Mouse (Mus musculus) liver, adult 10 weeks (tissue): ENCODE results near the gene Cfap65. TPM values are rescaled to one million over a fixed set of nuclear protein-coding genes. Genes with fewer than 3 reads are reported as not detected.

Experiments used
- polyA plus RNA-seq: library from polyadenylated mRNA; stranded (reverse); fragments of 350-450 nt; fragmentation: Illumina TruSeq; extraction: RNeasy Lipid Tissue Mini Kit (QIAGEN cat#74804); gene quantifications from one replicate; pipeline ENCODE4 v1.2.3, GENCODE M21; 2014; ENCODE audit warnings: low read depth, low replicate concordance

Gene Cfap65
- not detected for polyA plus RNA-seq

DNA sequence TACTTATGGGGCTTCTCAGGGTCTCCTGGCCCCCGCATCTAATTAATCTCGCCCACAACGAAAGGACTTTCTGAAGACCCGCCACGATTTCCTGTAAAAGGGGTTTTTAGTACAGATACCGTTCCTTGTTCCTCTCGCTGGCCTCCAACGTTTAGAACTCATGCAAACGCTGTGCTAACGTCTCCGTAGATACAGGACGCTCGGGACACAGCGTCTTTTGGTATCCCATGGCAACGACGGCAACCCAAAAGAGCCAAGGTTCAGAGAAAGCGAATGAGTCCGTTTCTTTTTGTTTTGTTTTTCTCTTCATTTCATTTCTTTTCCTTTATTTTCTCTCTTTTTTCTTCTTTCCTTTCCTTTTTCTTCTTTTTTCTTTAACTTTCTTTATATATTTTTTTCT lies at the start of gene Cfap65:
Cfap65 (minus strand) TSS at position 198 of the 400 bp plus-strand sequence.

DNA sequence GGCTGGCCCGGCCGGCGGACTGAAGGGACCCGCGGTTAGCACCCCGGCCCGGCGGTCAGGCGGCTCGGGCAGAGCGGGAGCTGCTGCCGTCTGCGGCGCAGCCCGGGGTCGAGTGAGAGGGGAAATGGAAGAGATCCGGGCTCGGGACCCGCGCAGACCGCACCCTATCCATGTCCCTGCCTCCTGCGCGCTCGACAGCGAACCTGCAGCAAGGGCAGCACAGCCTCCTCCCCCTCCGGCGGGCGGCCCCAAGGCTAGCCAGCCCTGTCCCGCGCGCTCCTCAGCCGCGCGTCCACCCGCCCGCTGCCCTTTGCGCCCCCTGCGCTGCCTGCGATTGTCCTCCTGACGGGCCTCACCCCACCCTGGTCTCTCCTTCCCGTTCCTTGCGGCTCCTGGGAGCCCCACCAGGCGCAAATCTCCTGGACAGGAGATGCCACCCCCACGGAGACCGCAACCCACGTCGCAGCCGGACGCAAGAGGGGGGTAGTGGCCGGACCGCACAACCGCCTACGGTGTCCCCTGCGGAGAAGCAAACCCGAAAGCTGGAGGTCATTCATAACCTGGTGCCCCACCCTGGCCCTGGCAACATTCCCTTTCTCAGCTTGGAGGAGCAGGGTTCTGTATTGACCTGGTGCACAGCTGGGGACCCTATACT lies 16.3 kb upstream of the Cfap65 start, which contains the start of gene Ihh:
Ihh (minus strand) TSS at position 117 of the 655 bp plus-strand sequence.

DNA sequence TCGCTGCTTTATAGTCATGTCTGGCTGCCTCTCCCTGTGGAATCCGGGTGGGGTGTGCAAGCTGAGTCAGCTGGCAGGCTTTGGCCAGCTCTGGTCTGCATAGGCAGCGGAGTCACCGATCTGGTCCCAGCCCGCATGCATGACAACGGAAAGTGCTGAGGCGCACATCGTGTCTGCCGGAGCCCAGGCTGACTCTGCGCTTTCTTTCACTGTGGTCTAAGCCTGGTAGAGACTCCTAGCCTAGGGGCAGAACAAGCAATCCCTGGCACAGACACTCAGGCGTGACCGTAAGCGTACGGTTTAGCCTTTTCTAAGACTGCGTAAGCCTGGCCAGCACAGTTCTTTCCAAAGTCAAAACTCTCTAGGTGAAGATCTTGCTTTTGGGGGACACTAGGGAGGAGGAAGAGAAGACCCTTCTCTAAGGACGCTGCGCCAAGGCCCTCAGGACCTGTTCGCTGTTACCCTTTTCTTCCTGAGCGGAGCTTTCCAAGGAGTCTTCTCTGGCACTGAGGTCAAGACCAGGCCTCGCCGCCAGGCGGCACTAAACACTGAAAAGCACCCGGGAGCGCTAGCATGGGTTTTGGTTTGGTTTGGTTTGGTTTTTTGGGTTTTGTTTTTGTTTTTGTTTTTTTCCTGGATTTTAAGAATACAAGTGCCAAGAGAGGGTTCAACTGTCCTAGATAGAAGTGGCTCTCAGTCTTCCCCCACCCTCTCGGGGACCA lies 42.1 kb downstream of the Cfap65 start, which contains the start of gene Cryba2:
Cryba2 (minus strand) TSS at position 10 of the 722 bp plus-strand sequence.

GRCm38 (mm10) chr1:74885369-74886042 lies 49.9 kb downstream of the Cfap65 start, which contains the start of gene Fev:
Gene Fev, minus strand, starts transcription at chr1:74885419.

DNA sequence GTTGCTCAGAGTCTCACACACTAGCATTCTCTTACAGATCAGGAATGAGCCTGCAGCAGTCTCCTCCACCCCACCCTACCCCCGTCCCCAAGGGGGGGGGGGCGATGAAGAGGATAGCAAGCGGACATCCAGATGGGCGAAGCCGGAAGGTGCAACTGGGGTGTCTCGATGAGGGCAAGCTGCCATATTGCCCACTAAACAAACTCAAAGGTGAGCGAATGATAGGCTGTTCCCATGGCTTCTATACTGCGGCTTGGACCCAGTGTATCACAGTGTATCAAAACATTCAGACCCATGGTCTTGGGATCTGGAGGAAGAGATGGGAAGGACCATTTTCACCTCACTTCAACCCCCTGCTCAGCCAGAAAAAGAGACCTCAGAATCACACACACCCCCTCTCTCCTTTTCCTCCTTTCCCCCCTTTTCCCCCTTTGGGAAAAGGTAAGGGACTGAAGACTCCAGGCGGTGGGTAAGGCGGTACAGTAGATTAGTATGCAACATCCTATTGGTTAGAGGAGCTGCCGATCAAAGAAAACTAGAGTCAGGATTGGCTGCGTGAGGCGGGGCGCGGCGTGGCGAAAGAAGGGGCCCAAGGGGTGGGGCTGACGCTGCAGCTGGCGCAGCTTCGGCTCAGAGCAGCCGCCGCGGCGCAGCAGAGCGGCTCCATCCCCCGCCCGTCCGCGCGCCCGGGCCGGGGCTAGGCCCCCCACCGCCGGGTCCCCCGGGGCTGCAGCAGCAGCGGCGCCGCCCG lies 80.9 kb downstream of the Cfap65 start, which contains the start of gene Cdk5r2:
Cdk5r2 (plus strand) TSS at position 629 of the 751 bp plus-strand sequence.

Other genes starting within 250 kb of the Cfap65 start
- 209 TPM for gene Cyp27a1, start 222.0 kb downstream of the Cfap65 start, polyA plus RNA-seq
- not detected for gene Prkag3, start 186.4 kb downstream of the Cfap65 start, polyA plus RNA-seq
- gene Wnt6, start 163.7 kb downstream of the Cfap65 start, polyA plus RNA-seq = not detected
- not detected for gene Wnt10a, start 144.1 kb downstream of the Cfap65 start, polyA plus RNA-seq
- not detected for gene Cdk5r2, start 80.7 kb downstream of the Cfap65 start, polyA plus RNA-seq
- not detected for gene Fev, start 50.2 kb downstream of the Cfap65 start, polyA plus RNA-seq
- gene Cryba2, start 42.5 kb downstream of the Cfap65 start, polyA plus RNA-seq = not detected
- not detected for gene Ihh, start 16.1 kb upstream of the Cfap65 start, polyA plus RNA-seq
- 1.1 TPM for gene Nhej1, start 189.6 kb upstream of the Cfap65 start, polyA plus RNA-seq
- not detected for gene Slc23a3, start 198.3 kb upstream of the Cfap65 start, polyA plus RNA-seq
- 11.3 TPM for gene Cnppd1, start 207.1 kb upstream of the Cfap65 start, polyA plus RNA-seq
- gene Retreg2, start 207.2 kb upstream of the Cfap65 start, polyA plus RNA-seq = 25.1 TPM
- gene Zfand2b, start 233.0 kb upstream of the Cfap65 start, polyA plus RNA-seq = 2.3 TPM
- gene Abcb6, start 244.8 kb upstream of the Cfap65 start, polyA plus RNA-seq = 15.8 TPM